8 mouse cellular contexts compared by ENCODE assay signal in genomic region chr13:67830911-67831336, GRCm38 (mm10). TPM values are rescaled to one million over a fixed set of nuclear protein-coding genes. Genes with fewer than 3 reads are reported as not detected.
A peak's percentile ranks its signal among the peaks of the same experiment; 100 is the strongest.
DNase-seq lines count a peak whose midpoint lies in the region.

Gene Gm10037 (plus strand): TSS chr13:67831106.

- DNase-seq in T-cell, adult 2 months (ENCODE audit: low spot score) = peak; percentile 25
- peak; percentile 67 for DNase-seq in cerebellum, adult 9-11 months
- peak; percentile 34 to 55 for DNase-seq in frontal cortex, postnatal 10 days (ENCODE audit: low spot score in 2 of 2)
- peak; percentile 75 for DNase-seq in induced T-regulatory cell, adult 2 months (ENCODE audit: low read depth)
- peak; percentile 64 for DNase-seq in left cerebral cortex, adult 18-20 months (ENCODE audit: low spot score in 2 of 2)
- peak; percentile 59 for DNase-seq in lung, postnatal 14 days
- DNase-seq in ovary, postnatal 14 days (ENCODE audit: low spot score) = peak; percentile 39
- DNase-seq in thymus, postnatal 36 days = peak; percentile 39 to 48

RNA-seq across cellular contexts. Expression of gene Gm10037, which starts in this region (rescaled TPM):
- 10 to 100 TPM in 1 of 2 experiments, 1 to 10 TPM in 1; 9.6 to 13.6 TPM for total RNA-seq in left cerebral cortex, adult 18-20 months (2021)

Comparison
In these comparisons a context has a peak if more than half of its experiments do, and no peak if none do; other contexts are left out.
1. Peak in every context shown above with its lines: DNase-seq.
2. DNase-seq: peak in every context shown above with its lines; median percentile 75 in induced T-regulatory cell, adult 2 months; 67 in cerebellum, adult 9-11 months; 64 in left cerebral cortex, adult 18-20 months; 59 in lung, postnatal 14 days; 44 in frontal cortex, postnatal 10 days; 44 in thymus, postnatal 36 days; 39 in ovary, postnatal 14 days; 25 in T-cell, adult 2 months.